Mouse (Mus musculus) midbrain, embryonic 10.5 days (tissue): ENCODE data around the gene Camta1. TPM values are rescaled to one million over a fixed set of nuclear protein-coding genes. Genes with fewer than 3 reads are reported as not detected.

ENCODE experiments used
- DNase-seq: peaks from one replicate; pipeline ENCODE4 v3.0.0-alpha.2; 2017; ENCODE audit warnings: low spot score
- H3K27ac ChIP-seq: fragments of 300-500 bp; sonication (generic); replicated peaks from 2 replicates; pipeline ENCODE4 v1.5.1; 2016; ENCODE audit warnings: mild to moderate bottlenecking
- H3K27me3 ChIP-seq: fragments of 300-500 bp; sonication (generic); 2 replicates; pipeline ENCODE4 v1.6.1; 2016; ENCODE audit warnings: low read depth, mild to moderate bottlenecking; ENCODE audit not compliant: poor library complexity, severe bottlenecking
- H3K36me3 ChIP-seq: fragments of 300-500 bp; sonication (generic); 2 replicates; pipeline ENCODE4 v1.6.1; 2016; ENCODE audit warnings: mild to moderate bottlenecking, moderate library complexity
- H3K4me1 ChIP-seq: fragments of 300-500 bp; sonication (generic); 2 replicates; pipeline ENCODE4 v1.6.1; 2016
- H3K4me3 ChIP-seq: fragments of 300-500 bp; sonication (generic); 2 replicates; pipeline ENCODE4 v1.5.1; 2016; ENCODE audit warnings: mild to moderate bottlenecking, moderate library complexity
- H3K9me3 ChIP-seq: fragments of 300-500 bp; sonication (generic); replicated peaks from 2 replicates; pipeline ENCODE4 v1.6.1; 2016; ENCODE audit warnings: mild to moderate bottlenecking
- whole genome bisulfite sequencing: fragments of 180-500 bp; shearing (Covaris S2); methylation state at CpG from one replicate; pipeline ENCODE4 v1.1.7; 2016; 5-methylcytosine and 5-hydroxymethylcytosine counted together
- polyA plus RNA-seq: library from polyadenylated mRNA; unstranded; fragments of >200 nt; fragmentation: Nextera tagmentation; extraction: Ambion mirVana; gene quantifications from 2 replicates; pipeline ENCODE4 v1.2.1, GENCODE M21; 2016

Gene Camta1
- polyA plus RNA-seq, 1 experiment from 2014 or later = 137 TPM

GRCm38 (mm10) chr4:151539167-151539525 lies 322.5 kb downstream of the Camta1 start:
- Histone ChIP-seq H3K36me3 (no peaks in the 10 kb centered on the region), H3K4me1 (peaks cover 59% of the 10 kb centered on the region), H3K27ac (peak overlapping the region; percentile 69), H3K27me3 (0 out of 2 replicates have a peak, but pooled peaks cover 20% of the 10 kb centered on the region), H3K9me3 (no peaks in the 10 kb centered on the region), H3K4me3 (no peak overlapping the region)
- no peak for DNase-seq
- WGBS = 60% methylated on average over 10 of the region's 10 CpGs

GRCm38 (mm10) chr4:151538446-151539166 lies 323.1 kb downstream of the Camta1 start:
- Histone ChIP-seq H3K36me3 (no peaks in the 10 kb centered on the region), H3K4me3 (no peak overlapping the region), H3K4me1 (peaks cover 58% of the 10 kb centered on the region), H3K27me3 (0 out of 2 replicates have a peak, but pooled peaks cover 20% of the 10 kb centered on the region), H3K27ac (peak overlapping the region; percentile 69), H3K9me3 (no peaks in the 10 kb centered on the region)
- 59% methylated on average over 18 of the region's 18 CpGs for WGBS
- DNase-seq = peak; percentile 30

- H3K9me3 ChIP-seq = no peaks in the 10 kb centered on the region
- peaks cover 54% of the 10 kb centered on the region for H3K4me1 ChIP-seq
- DNase-seq = no peak
- H3K27me3 ChIP-seq = 0 out of 2 replicates have a peak, but pooled peaks cover 16% of the 10 kb centered on the region
- peak overlapping the region; percentile 38; the same call in 1 of the 2 replicates for H3K27ac ChIP-seq
- H3K4me3 ChIP-seq = no peak overlapping the region
- no peaks in the 10 kb centered on the region for H3K36me3 ChIP-seq
- 73% methylated on average over 9 of the region's 9 CpGs for WGBS
Measured at GRCm38 (mm10) chr4:151535916-151536450, 325.7 kb downstream of the Camta1 start.

GRCm38 (mm10) chr4:151533451-151533850 lies 328.2 kb downstream of the Camta1 start:
- H3K27me3 ChIP-seq = no peaks in the 10 kb centered on the region
- WGBS = 83% methylated on average over 10 of the region's 10 CpGs
- H3K9me3 ChIP-seq = 0 out of 2 replicates have a peak, but pooled peaks cover 4% of the 10 kb centered on the region
- no peaks in the 10 kb centered on the region for H3K36me3 ChIP-seq
- DNase-seq = no peak
- no peak overlapping the region for H3K4me3 ChIP-seq
- peaks cover 29% of the 10 kb centered on the region for H3K4me1 ChIP-seq
- no peak overlapping the region for H3K27ac ChIP-seq

- no peak for DNase-seq
- Histone ChIP-seq H3K27me3 (no peaks in the 10 kb centered on the region), H3K4me3 (no peak overlapping the region), H3K9me3 (0 out of 2 replicates have a peak, but pooled peaks cover 4% of the 10 kb centered on the region), H3K36me3 (no peaks in the 10 kb centered on the region), H3K27ac (no peak overlapping the region), H3K4me1 (no peaks in the 10 kb centered on the region)
- WGBS = 89% methylated on average over 4 of the region's 4 CpGs
Measured at GRCm38 (mm10) chr4:151528436-151528835, 333.2 kb downstream of the Camta1 start.

- no peaks in the 10 kb centered on the region for H3K4me1 ChIP-seq
- 94% methylated on average over 3 of the region's 3 CpGs for WGBS
- H3K4me3 ChIP-seq = no peak overlapping the region
- H3K36me3 ChIP-seq = no peaks in the 10 kb centered on the region
- no peak for DNase-seq
- 0 out of 2 replicates have a peak, but pooled peaks cover 4% of the 10 kb centered on the region for H3K9me3 ChIP-seq
- H3K27me3 ChIP-seq = no peaks in the 10 kb centered on the region
- H3K27ac ChIP-seq = no peak overlapping the region
Measured at GRCm38 (mm10) chr4:151527763-151528162, 333.9 kb downstream of the Camta1 start.

GRCm38 (mm10) chr4:151520103-151520502 lies 341.6 kb downstream of the Camta1 start:
- H3K36me3 ChIP-seq = no peaks in the 10 kb centered on the region
- peaks cover 27% of the 10 kb centered on the region for H3K4me1 ChIP-seq
- H3K9me3 ChIP-seq = no peaks in the 10 kb centered on the region
- 0 out of 2 replicates have a peak overlapping the region, but pooled peaks have one; percentile 10 for H3K27ac ChIP-seq
- no peak overlapping the region for H3K4me3 ChIP-seq
- H3K27me3 ChIP-seq = no peaks in the 10 kb centered on the region
- WGBS = 26% methylated on average over 8 of the region's 8 CpGs
- DNase-seq = no peak

- Histone ChIP-seq H3K27ac (no peak overlapping the region), H3K4me1 (peaks cover 27% of the 10 kb centered on the region), H3K9me3 (no peaks in the 10 kb centered on the region), H3K27me3 (no peaks in the 10 kb centered on the region), H3K4me3 (no peak overlapping the region), H3K36me3 (no peaks in the 10 kb centered on the region)
- DNase-seq = no peak
- WGBS = 86% methylated on average over 7 of the region's 7 CpGs
Measured at GRCm38 (mm10) chr4:151519011-151519410, 342.7 kb downstream of the Camta1 start.

GRCm38 (mm10) chr4:151516998-151517799 lies 344.5 kb downstream of the Camta1 start:
- H3K36me3 ChIP-seq = no peaks in the 10 kb centered on the region
- H3K27me3 ChIP-seq = no peaks in the 10 kb centered on the region
- peak overlapping the region; percentile 72 for H3K27ac ChIP-seq
- no peaks in the 10 kb centered on the region for H3K9me3 ChIP-seq
- WGBS = 25% methylated on average over 11 of the region's 11 CpGs
- no peak for DNase-seq
- peaks cover 27% of the 10 kb centered on the region for H3K4me1 ChIP-seq
- no peak overlapping the region for H3K4me3 ChIP-seq

GRCm38 (mm10) chr4:151515316-151515715 lies 346.4 kb downstream of the Camta1 start:
- WGBS = 92% methylated on average over 5 of the region's 5 CpGs
- DNase-seq = no peak
- H3K9me3 ChIP-seq = 0 out of 2 replicates have a peak, but pooled peaks cover 4% of the 10 kb centered on the region
- H3K36me3 ChIP-seq = no peaks in the 10 kb centered on the region
- no peak overlapping the region for H3K4me3 ChIP-seq
- no peaks in the 10 kb centered on the region for H3K27me3 ChIP-seq
- no peak overlapping the region for H3K27ac ChIP-seq
- peaks cover 24% of the 10 kb centered on the region for H3K4me1 ChIP-seq

- no peaks in the 10 kb centered on the region for H3K27me3 ChIP-seq
- 88% methylated on average over 4 of the region's 4 CpGs for WGBS
- no peaks in the 10 kb centered on the region for H3K4me1 ChIP-seq
- no peaks in the 10 kb centered on the region for H3K36me3 ChIP-seq
- 0 out of 2 replicates have a peak, but pooled peaks cover 4% of the 10 kb centered on the region for H3K9me3 ChIP-seq
- H3K27ac ChIP-seq = no peak overlapping the region
- H3K4me3 ChIP-seq = no peak overlapping the region
- DNase-seq = no peak
Measured at GRCm38 (mm10) chr4:151511092-151511491, 350.6 kb downstream of the Camta1 start.

GRCm38 (mm10) chr4:151510417-151510816 lies 351.3 kb downstream of the Camta1 start:
- Histone ChIP-seq H3K4me1 (no peaks in the 10 kb centered on the region), H3K4me3 (no peak overlapping the region), H3K27me3 (no peaks in the 10 kb centered on the region), H3K9me3 (0 out of 2 replicates have a peak, but pooled peaks cover 4% of the 10 kb centered on the region), H3K36me3 (no peaks in the 10 kb centered on the region), H3K27ac (no peak overlapping the region)
- DNase-seq = no peak
- 78% methylated on average over 4 of the region's 4 CpGs for WGBS
